Comparison of ENCODE assay signal across 1 mouse cellular context in the genomic region with DNA sequence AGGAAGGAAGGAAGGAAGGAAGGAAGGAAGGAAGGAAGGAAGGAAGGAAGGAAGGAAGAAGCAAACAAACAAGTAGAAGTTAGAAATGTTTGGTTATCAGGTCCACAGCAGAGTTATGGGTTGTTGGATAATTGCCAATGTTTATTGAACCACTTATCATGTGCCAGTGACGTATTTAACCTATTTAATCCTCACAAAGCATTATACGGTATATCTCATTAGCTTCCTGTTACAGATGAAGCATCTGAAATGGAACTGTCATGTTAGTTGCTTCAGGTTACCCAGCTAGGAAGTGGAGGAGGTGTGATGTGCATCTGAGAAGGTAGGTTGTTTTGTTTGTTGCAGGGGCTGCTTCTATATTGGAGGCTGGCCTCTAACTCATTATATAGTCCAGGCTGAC.
TF ChIP-seq lines count a peak whose summit lies in the region.

No protein-coding gene starts in this region.

TF ChIP-seq in MEL, 35 proteins besides CTCF, POLR2A, EP300 and RAD21 (continued from another document):
- TF ChIP-seq HCFC1 (IDR thresholded peaks at IDR 0.05; ENCODE audit: low read depth, low read length) (no peak), TCF12 (IDR thresholded peaks at IDR 0.05; ENCODE audit: low read depth, low read length) (no peak), POLR2AphosphoS5 (IDR thresholded peaks at IDR 0.05; ENCODE audit: borderline replicate concordance, low read depth, low read length) (no peak), MYC (IDR thresholded peaks at IDR 0.05; ENCODE audit: low read depth, low read length) (no peak), MAZ (IDR thresholded peaks at IDR 0.05; ENCODE audit: low read depth, low read length) (no peak), CHD1 (IDR thresholded peaks at IDR 0.05; ENCODE audit: low read depth, low read length) (no peak)
